Mouse (Mus musculus): Measurements from ENCODE around the gene Il1rap. TPM values are rescaled to one million over a fixed set of nuclear protein-coding genes. Genes with fewer than 3 reads are reported as not detected.

Il1rap gene
- polyA plus RNA-seq, 1 experiment from 2014 or later, result 14.5 TPM

DNA sequence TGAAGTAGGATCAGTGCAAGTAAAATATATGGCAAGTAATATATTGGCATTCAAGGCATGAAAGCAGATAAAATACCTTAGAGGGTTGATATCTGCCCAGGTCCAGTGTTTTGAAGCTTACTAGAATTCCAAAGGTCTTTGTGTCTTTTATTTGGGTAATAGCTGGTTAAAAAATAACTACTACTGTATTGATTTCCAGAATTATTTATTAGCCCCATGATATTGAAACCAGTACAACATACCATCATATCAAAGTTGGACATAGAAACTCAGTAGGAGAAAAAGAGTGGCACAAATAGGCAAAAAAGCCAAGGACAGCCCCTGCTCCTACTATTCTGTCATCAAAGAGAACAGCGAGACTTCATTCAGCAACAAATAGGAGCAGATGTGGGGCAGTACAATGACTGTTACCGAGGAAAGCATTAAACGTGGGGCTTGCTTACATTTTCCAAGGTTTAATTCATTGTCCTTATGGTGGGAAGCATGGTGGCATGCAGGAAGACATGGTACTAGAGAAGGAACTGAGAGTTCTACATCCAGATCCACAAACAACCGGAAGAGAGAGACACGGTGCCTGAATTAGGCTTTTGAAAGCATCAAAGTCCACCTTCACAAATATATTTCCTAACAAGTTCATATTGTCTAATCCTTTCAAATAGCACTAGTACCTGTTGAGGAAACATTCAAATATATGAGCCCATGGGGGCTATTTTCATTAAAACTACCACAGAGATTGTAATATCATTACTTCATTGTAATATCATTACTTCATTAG is 174.1 kb downstream of the Il1rap start:
- no peak overlapping the region for H3K9ac ChIP-seq
- H3K27ac ChIP-seq, result no peak overlapping the region
- H3K4me2 ChIP-seq (replicated peaks), result no peak overlapping the region
- ATAC-seq (ENCODE audit: low FRiP score) (no peak), DNase-seq (ENCODE audit: low spot score) (no peak)
- H3K36me3 ChIP-seq (replicated peaks; ENCODE audit: control insufficient read depth, insufficient read depth), result no peaks in the 10 kb centered on the region
- H3K4me1 ChIP-seq (replicated peaks; ENCODE audit: control insufficient read depth, insufficient read depth, low read length), result no peaks in the 10 kb centered on the region
- no peaks in the 10 kb centered on the region for H3K9me3 ChIP-seq (ENCODE audit: control insufficient read depth, low read length)
- no peaks in the 10 kb centered on the region for H3K27me3 ChIP-seq (ENCODE audit: control insufficient read depth, insufficient read depth, low read length)
- WGBS, result 82% methylated on average over 5 of the region's 5 CpGs
- no peak overlapping the region for H3K4me3 ChIP-seq (replicated peaks; ENCODE audit: low read length)

GRCm38 (mm10) chr16:26775976-26776375 is 194.5 kb downstream of the Il1rap start:
- no peak overlapping the region for H3K27ac ChIP-seq
- no peaks in the 10 kb centered on the region for H3K36me3 ChIP-seq (replicated peaks; ENCODE audit: control insufficient read depth, insufficient read depth)
- H3K9me3 ChIP-seq (ENCODE audit: control insufficient read depth, low read length), result no peaks in the 10 kb centered on the region
- 83% methylated on average over 2 of the region's 2 CpGs for WGBS
- no peaks in the 10 kb centered on the region for H3K27me3 ChIP-seq (ENCODE audit: control insufficient read depth, insufficient read depth, low read length)
- ATAC-seq (ENCODE audit: low FRiP score) (no peak), DNase-seq (ENCODE audit: low spot score) (no peak)
- H3K9ac ChIP-seq, result no peak overlapping the region
- H3K4me2 ChIP-seq (replicated peaks), result no peak overlapping the region
- no peak overlapping the region for H3K4me3 ChIP-seq (replicated peaks; ENCODE audit: low read length)
- H3K4me1 ChIP-seq (replicated peaks; ENCODE audit: control insufficient read depth, insufficient read depth, low read length), result no peaks in the 10 kb centered on the region

DNA sequence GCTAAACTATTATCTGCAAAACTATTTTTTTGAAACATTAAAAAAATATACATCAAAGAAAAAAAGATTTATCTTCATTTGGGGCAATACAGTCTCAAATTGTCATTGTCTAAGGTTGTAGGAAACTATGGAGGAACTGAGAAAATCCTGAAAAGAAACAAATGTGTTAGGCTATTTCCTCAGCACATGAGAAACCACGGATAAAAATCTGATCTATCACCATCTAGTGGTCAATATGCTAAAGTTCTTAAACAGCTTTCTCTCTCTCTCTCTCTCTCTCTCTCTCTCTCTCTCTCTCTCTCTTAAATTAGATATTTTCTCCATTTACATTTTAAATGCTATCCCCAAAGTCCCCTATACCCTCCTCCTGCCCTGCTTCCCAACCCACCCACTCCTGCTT is 195.6 kb downstream of the Il1rap start:
- DNase-seq (ENCODE audit: low spot score), result no peak
- no peaks in the 10 kb centered on the region for H3K27me3 ChIP-seq (ENCODE audit: control insufficient read depth, insufficient read depth, low read length)
- no peak for ATAC-seq (ENCODE audit: low FRiP score)
- H3K9ac ChIP-seq, result no peak overlapping the region
- no peak overlapping the region for H3K27ac ChIP-seq
- no peaks in the 10 kb centered on the region for H3K36me3 ChIP-seq (replicated peaks; ENCODE audit: control insufficient read depth, insufficient read depth)
- H3K4me2 ChIP-seq (replicated peaks), result no peak overlapping the region
- H3K9me3 ChIP-seq (ENCODE audit: control insufficient read depth, low read length), result no peaks in the 10 kb centered on the region
- WGBS, result 4% methylated on average over 1 of the region's 1 CpGs
- H3K4me1 ChIP-seq (replicated peaks; ENCODE audit: control insufficient read depth, insufficient read depth, low read length), result no peaks in the 10 kb centered on the region
- H3K4me3 ChIP-seq (replicated peaks; ENCODE audit: low read length), result no peak overlapping the region

Other genes with a start within 250 kb of the Il1rap start
- gene Cldn1, start 209.9 kb upstream of the Il1rap start, polyA plus RNA-seq (2014; fragmentation: Nextera tagmentation; extraction: Ambion mirVana), result 12.2 and 12.9 TPM in 2 replicates
- gene Cldn16, start 118.6 kb upstream of the Il1rap start, polyA plus RNA-seq (2014; fragmentation: Nextera tagmentation; extraction: Ambion mirVana), result not detected in 2 replicates
- gene Tmem207, start 54.9 kb upstream of the Il1rap start, polyA plus RNA-seq (2014; fragmentation: Nextera tagmentation; extraction: Ambion mirVana), result 0.08 TPM in 1 of 2 replicates, not detected in the other